Mouse (Mus musculus) limb, embryonic 12.5 days (tissue): ENCODE results near the gene Olig1. TPM values are rescaled to one million over a fixed set of nuclear protein-coding genes. Genes with fewer than 3 reads are reported as not detected.
A peak's percentile ranks its signal among the peaks of the same experiment; 100 is the strongest.
"Not testable (repeated sequence)": the region's sequence is repeated elsewhere in the genome, so short reads cannot be mapped to it uniquely, and the experiment has no call there.

ENCODE experiments used
- ATAC-seq: fragments of 200-750 bp; cut with Nextera tagmentation; 2 replicates; pipeline ENCODE4 v1.8.0; 2017; ENCODE audit warnings: low read depth, moderate TSS enrichment; ENCODE audit not compliant: insufficient number of reproducible peaks, insufficient read depth, low FRiP score, low TSS enrichment
- H3K27ac ChIP-seq: fragments of 300-500 bp; sonication (generic); 2 replicates; pipeline ENCODE4 v1.5.1; 2016; ENCODE audit warnings: mild to moderate bottlenecking, moderate library complexity
- H3K27me3 ChIP-seq: fragments of 300-500 bp; sonication (generic); 2 replicates; pipeline ENCODE4 v1.6.1; 2016; ENCODE audit warnings: mild to moderate bottlenecking, moderate library complexity
- H3K36me3 ChIP-seq: fragments of 300-500 bp; sonication (generic); 2 replicates; pipeline ENCODE4 v1.6.1; 2016; ENCODE audit warnings: mild to moderate bottlenecking, moderate library complexity
- H3K4me1 ChIP-seq: fragments of 300-500 bp; sonication (generic); replicated peaks from 2 replicates; pipeline ENCODE4 v1.6.1; 2016
- H3K4me2 ChIP-seq: fragments of 300-500 bp; sonication (generic); 2 replicates; pipeline ENCODE4 v1.6.1; 2016; ENCODE audit warnings: mild to moderate bottlenecking, moderate library complexity
- H3K4me3 ChIP-seq: fragments of 300-500 bp; sonication (generic); replicated peaks from 2 replicates; pipeline ENCODE4 v1.5.1; 2016; ENCODE audit warnings: mild to moderate bottlenecking
- H3K9ac ChIP-seq: fragments of 300-500 bp; sonication (generic); replicated peaks from 2 replicates; pipeline ENCODE4 v1.6.1; 2016; ENCODE audit warnings: mild to moderate bottlenecking, moderate library complexity
- H3K9me3 ChIP-seq: fragments of 300-500 bp; sonication (generic); 2 replicates; pipeline ENCODE4 v1.6.1; 2016; ENCODE audit warnings: mild to moderate bottlenecking, moderate library complexity
- WGBS: fragments of 180-500 bp; shearing (Covaris S2); methylation state at CpG from one replicate; pipeline ENCODE4 v1.1.7; 2016; 5-methylcytosine and 5-hydroxymethylcytosine counted together
- polyA plus RNA-seq: library from polyadenylated mRNA; unstranded; fragments of >200 nt; fragmentation: Nextera tagmentation; extraction: Ambion mirVana; gene quantifications from 2 replicates; pipeline ENCODE4 v1.2.1, GENCODE M21; 2016

The Olig1 gene
- polyA plus RNA-seq, 1 experiment from 2014 or later: 0.09 TPM

- peaks cover 100% of the 10 kb centered on the region for H3K27me3 ChIP-seq
- WGBS: under 1% methylated on average over 6 of the region's 6 CpGs
- no peaks in the 10 kb centered on the region for H3K36me3 ChIP-seq
- H3K4me1 ChIP-seq: peaks cover 38% of the 10 kb centered on the region
- ATAC-seq: no peak
- no peak overlapping the region for H3K27ac ChIP-seq
- no peaks in the 10 kb centered on the region for H3K9me3 ChIP-seq
- H3K9ac ChIP-seq: no peak overlapping the region
- H3K4me3 ChIP-seq: no peak overlapping the region
- no peak overlapping the region for H3K4me2 ChIP-seq
Measured at GRCm38 (mm10) chr16:91227760-91228043, 41.9 kb upstream of the Olig1 start.

DNA sequence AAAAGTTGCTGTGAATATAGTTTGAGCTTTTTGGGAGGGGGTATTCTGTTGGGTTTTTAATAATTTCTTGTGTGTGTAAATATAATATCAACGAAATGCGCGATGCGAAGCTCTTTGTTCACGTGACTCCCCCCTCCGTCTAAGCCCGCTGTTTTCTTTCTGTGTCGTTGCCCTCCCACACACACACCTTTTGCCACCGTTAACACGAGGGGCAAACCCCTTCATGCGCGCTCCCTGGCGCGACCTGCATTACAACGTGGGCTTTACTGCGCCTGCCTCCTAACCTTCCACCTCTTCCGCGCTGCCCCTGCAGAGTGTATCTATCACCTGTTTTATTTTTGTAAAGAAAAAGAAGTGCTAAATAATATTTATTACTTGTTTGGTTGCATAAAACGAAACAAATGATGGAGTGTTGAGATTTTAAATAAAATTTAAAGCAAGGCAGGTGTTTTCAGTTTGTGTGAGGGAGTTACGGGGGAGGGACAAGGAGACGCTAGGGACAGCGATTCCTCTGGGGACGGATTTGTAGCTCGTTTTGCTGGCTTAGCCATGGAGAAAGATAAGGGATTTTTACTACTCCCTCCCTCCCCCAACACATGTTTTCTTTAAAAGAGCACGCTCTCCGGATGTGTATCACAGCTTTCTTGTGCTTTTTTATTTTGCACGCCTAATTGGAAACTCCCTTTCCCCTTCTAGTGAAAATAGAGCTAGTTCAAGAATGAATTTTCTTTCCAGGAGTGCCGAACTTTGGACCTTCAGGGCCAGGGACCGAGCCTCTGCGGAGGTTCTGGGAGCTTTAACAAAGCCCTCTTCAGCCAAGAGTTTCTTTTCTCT, 41.1 kb upstream of the Olig1 start:
- Histone ChIP-seq H3K36me3 (no peaks in the 10 kb centered on the region), H3K4me2 (no peak overlapping the region), H3K9me3 (no peaks in the 10 kb centered on the region), H3K27me3 (peaks cover 100% of the 10 kb centered on the region), H3K4me1 (peaks cover 33% of the 10 kb centered on the region), H3K4me3 (no peak overlapping the region), H3K9ac (no peak overlapping the region), H3K27ac (no peak overlapping the region)
- whole genome bisulfite sequencing: under 1% methylated on average over 30 of the region's 30 CpGs
- ATAC-seq: no peak

GRCm38 (mm10) chr16:91229072-91229348, 40.6 kb upstream of the Olig1 start:
- no peak overlapping the region for H3K4me2 ChIP-seq
- no peak overlapping the region for H3K27ac ChIP-seq
- peaks cover 100% of the 10 kb centered on the region for H3K27me3 ChIP-seq
- WGBS: under 1% methylated on average over 10 of the region's 10 CpGs
- H3K4me1 ChIP-seq: peaks cover 32% of the 10 kb centered on the region
- no peak overlapping the region for H3K9ac ChIP-seq
- no peaks in the 10 kb centered on the region for H3K9me3 ChIP-seq
- H3K36me3 ChIP-seq: no peaks in the 10 kb centered on the region
- H3K4me3 ChIP-seq: no peak overlapping the region
- no peak for ATAC-seq

DNA sequence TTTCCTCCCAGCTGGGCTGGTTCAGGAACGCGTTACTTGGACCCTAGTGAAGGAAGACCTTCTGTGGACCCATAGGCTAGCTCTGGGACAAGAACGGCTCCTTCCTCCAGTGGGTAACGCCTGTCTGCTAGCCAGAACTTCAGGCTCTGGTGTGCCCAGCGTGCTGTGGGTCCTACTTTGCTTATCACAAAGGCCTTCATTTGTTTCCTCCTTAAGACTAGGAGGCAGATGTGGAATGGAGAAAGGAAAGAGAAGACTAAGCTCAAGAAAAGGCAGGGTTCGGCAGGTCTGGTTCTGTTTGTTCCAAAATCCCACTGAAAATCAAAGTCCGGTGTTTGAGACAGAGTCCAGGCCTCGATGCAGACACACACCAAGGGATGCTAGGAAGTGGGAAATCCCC, 39.9 kb upstream of the Olig1 start:
- H3K4me2 ChIP-seq: no peak overlapping the region
- H3K9ac ChIP-seq: no peak overlapping the region
- peaks cover 31% of the 10 kb centered on the region for H3K4me1 ChIP-seq
- no peak overlapping the region for H3K27ac ChIP-seq
- H3K27me3 ChIP-seq: peaks cover 100% of the 10 kb centered on the region
- no peaks in the 10 kb centered on the region for H3K9me3 ChIP-seq
- ATAC-seq: no peak
- WGBS: 12% methylated on average over 8 of the region's 8 CpGs
- no peak overlapping the region for H3K4me3 ChIP-seq
- H3K36me3 ChIP-seq: no peaks in the 10 kb centered on the region

GRCm38 (mm10) chr16:91231781-91232469, 37.6 kb upstream of the Olig1 start:
- no peak overlapping the region for H3K9ac ChIP-seq
- 0 out of 2 replicates have a peak overlapping the region, but pooled peaks have one; percentile 3 for H3K4me3 ChIP-seq
- H3K9me3 ChIP-seq: no peaks in the 10 kb centered on the region
- peaks cover 17% of the 10 kb centered on the region for H3K4me1 ChIP-seq
- peaks cover 100% of the 10 kb centered on the region for H3K27me3 ChIP-seq
- peak overlapping the region; percentile 19 for H3K4me2 ChIP-seq
- no peak overlapping the region for H3K27ac ChIP-seq
- H3K36me3 ChIP-seq: no peaks in the 10 kb centered on the region
- WGBS: 2% methylated on average over 26 of the region's 26 CpGs
- ATAC-seq: no peak; the same call in 1 of the 2 replicates

- no peak for ATAC-seq
- H3K9me3 ChIP-seq: no peaks in the 10 kb centered on the region
- peaks cover 11% of the 10 kb centered on the region for H3K4me1 ChIP-seq
- no peak overlapping the region for H3K9ac ChIP-seq
- H3K4me3 ChIP-seq: 0 out of 2 replicates have a peak overlapping the region, but pooled peaks have one; percentile 3
- H3K27ac ChIP-seq: no peak overlapping the region
- peak overlapping the region; percentile 19 for H3K4me2 ChIP-seq
- no peaks in the 10 kb centered on the region for H3K36me3 ChIP-seq
- H3K27me3 ChIP-seq: peaks cover 100% of the 10 kb centered on the region
- 4% methylated on average over 25 of the region's 25 CpGs for WGBS
Measured at GRCm38 (mm10) chr16:91232470-91233240, 36.9 kb upstream of the Olig1 start.

- WGBS: 14% methylated on average over 11 of the region's 11 CpGs
- H3K36me3 ChIP-seq: no peaks in the 10 kb centered on the region
- no peak overlapping the region for H3K4me2 ChIP-seq
- H3K9ac ChIP-seq: no peak overlapping the region
- no peak overlapping the region for H3K4me3 ChIP-seq
- peaks cover 11% of the 10 kb centered on the region for H3K4me1 ChIP-seq
- no peak for ATAC-seq
- H3K9me3 ChIP-seq: no peaks in the 10 kb centered on the region
- H3K27me3 ChIP-seq: peaks cover 100% of the 10 kb centered on the region
- H3K27ac ChIP-seq: no peak overlapping the region
Measured at GRCm38 (mm10) chr16:91233241-91233944, 36.2 kb upstream of the Olig1 start.

GRCm38 (mm10) chr16:91239024-91239423, 30.5 kb upstream of the Olig1 start:
- Histone ChIP-seq H3K9me3 (no peaks in the 10 kb centered on the region), H3K27ac (no peak overlapping the region), H3K4me2 (no peak overlapping the region), H3K9ac (no peak overlapping the region), H3K4me3 (no peak overlapping the region), H3K4me1 (no peaks in the 10 kb centered on the region), H3K27me3 (peaks cover 89% of the 10 kb centered on the region), H3K36me3 (no peaks in the 10 kb centered on the region)
- WGBS: 57% methylated on average over 4 of the region's 4 CpGs
- ATAC-seq: no peak

DNA sequence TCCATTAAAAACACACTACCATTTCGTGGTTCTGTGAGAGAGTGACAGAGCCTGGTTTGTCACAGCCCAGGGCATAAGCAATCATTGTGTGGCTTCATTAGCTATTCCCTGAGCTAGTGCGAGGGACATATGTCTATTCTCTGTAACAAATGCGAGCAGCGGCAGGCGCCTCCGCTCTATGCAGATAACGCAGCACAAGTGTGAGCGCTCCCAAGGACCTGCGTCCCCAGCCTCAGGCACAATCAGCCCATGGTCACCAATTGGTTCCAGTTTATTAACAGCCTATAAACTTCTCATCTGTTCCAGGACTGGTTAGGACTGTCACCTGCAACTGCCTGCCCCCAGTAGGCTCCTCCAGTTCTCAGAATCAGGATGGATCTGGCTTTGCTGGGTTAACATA, 23.3 kb upstream of the Olig1 start:
- no peak for ATAC-seq
- Histone ChIP-seq H3K36me3 (no peaks in the 10 kb centered on the region), H3K9me3 (no peaks in the 10 kb centered on the region), H3K4me1 (no peaks in the 10 kb centered on the region), H3K4me3 (no peak overlapping the region), H3K27me3 (peaks cover 59% of the 10 kb centered on the region), H3K4me2 (no peak overlapping the region), H3K9ac (no peak overlapping the region), H3K27ac (no peak overlapping the region)
- 46% methylated on average over 9 of the region's 9 CpGs for WGBS

- not testable (repeated sequence) for H3K4me1 ChIP-seq, ATAC-seq, H3K27ac ChIP-seq, H3K4me2 ChIP-seq, H3K9me3 ChIP-seq, H3K9ac ChIP-seq, H3K36me3 ChIP-seq, H3K4me3 ChIP-seq
- H3K27me3 ChIP-seq: peaks cover 50% of the 10 kb centered on the region
- 9% methylated on average over 19 of the region's 28 CpGs for WGBS
Measured at GRCm38 (mm10) chr16:91255419-91256164, 14.0 kb upstream of the Olig1 start.
